Mouse (Mus musculus): ENCODE measurements at regions not wholly inside any gene's neighbourhood (a gene's known extent, or its start where the extent isn't known, plus 50 kb on each side); places are given as distances from the start of the nearest gene placed in this dataset.

- ATAC-seq (replicated peaks; ENCODE audit: poor library complexity), result peak; percentile 83
Observed at GRCm38 (mm10) chr8:116238670-116239069, 266.1 kb upstream of the Dynlrb2 start.

GRCm38 (mm10) chr8:116237561-116238100, 267.1 kb upstream of the Dynlrb2 start:
- ATAC-seq (replicated peaks; ENCODE audit: poor library complexity), result peak; percentile 29

DNA sequence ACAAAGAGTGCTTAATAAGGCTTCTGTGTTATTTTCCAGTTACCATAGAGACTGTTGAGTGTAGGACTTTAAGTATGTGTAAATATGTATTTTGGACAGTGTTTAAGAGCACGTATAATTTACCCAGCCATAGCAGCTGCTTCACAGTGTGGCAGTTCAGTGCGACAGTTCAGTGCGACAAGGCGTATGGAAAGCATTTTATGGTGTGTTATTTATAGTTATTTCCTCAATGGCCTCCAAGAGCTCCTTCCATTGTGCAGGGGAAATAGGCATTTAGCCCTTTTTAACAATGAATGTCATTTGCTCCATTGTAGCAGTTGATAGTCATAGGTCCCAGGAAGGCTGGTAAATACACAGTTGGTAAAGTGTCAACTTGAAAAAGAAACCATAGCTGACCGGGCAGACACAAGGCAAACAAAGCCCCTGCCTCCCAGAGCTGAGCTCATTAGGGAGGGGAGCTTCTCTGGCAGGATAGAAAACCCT, 275.1 kb upstream of the Dynlrb2 start:
- ATAC-seq (replicated peaks; ENCODE audit: poor library complexity), result no peak

GRCm38 (mm10) chr8:116227003-116227402, 277.8 kb upstream of the Dynlrb2 start:
- no peak for ATAC-seq (replicated peaks; ENCODE audit: poor library complexity)

DNA sequence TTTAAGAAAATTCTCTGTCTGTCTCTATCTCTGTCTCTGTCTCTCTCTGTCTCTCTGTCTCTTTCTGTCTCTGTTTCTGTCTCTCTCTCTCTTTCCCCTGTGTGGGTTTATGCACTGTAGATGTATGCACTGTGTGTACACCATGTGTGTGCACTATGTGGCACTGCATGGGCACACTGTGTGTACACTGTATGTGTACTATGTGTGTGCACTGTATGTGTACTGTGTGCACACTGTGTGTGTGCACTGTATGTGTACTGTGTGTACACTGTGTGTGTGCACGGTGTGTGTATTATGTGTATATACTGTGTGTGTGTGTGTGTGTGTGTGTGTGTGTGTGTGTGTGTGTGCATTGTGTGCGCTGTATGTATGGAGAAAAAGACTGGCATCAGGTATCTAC, 281.5 kb upstream of the Dynlrb2 start:
- ATAC-seq (replicated peaks; ENCODE audit: poor library complexity), result no peak

DNA sequence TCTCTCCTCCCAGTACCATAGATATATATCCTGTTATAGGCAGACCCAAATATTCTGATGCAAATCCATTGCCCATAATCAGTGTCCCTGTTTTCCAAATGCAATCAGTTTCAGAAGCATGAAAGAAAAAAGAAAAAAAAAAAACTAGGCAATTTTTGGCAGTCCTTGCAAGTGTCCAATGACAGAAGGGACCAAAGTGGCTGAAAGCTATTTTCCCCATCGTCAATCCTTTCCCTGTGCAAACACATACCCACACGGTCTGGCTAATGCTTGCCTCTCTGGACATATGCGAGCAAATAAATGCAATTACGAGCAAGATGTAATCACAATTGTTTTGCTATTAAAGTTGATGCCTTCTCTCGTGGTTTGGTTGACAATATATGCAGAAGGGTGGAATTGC, 288.9 kb upstream of the Dynlrb2 start:
- ATAC-seq (replicated peaks; ENCODE audit: poor library complexity), result no peak

- ATAC-seq (replicated peaks; ENCODE audit: poor library complexity), result no peak
Observed at GRCm38 (mm10) chr8:116215286-116215860, 289.4 kb upstream of the Dynlrb2 start.

- no peak for ATAC-seq (replicated peaks; ENCODE audit: poor library complexity)
Observed at GRCm38 (mm10) chr8:116203631-116204030, 301.1 kb upstream of the Dynlrb2 start.

DNA sequence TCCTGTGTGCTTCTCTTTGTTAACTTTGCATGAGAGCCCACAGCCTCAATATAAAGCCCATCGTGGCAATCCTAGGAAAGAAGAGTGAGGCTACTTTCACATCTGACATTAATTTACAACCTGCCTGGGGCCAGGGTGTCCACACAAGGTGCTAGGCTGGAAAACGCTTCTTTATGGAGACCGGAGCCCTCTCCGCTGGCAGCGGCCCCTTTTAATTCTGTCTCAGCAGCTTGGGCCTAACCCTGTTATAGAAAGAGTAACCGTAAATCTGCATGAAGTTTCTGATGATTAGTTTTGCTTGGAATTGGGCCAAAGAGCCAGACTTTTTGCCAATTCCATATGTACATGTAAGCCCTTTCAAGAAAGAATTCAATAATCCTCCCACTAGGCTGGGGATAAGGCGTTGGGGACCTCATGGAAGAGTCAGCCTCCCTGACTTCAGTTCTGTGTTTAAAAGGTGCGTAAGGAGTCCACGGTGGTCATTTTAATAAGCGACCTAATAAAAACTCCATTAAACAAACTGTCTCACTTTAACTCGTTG, 304.2 kb upstream of the Dynlrb2 start:
- no peak for ATAC-seq (replicated peaks; ENCODE audit: poor library complexity)

DNA sequence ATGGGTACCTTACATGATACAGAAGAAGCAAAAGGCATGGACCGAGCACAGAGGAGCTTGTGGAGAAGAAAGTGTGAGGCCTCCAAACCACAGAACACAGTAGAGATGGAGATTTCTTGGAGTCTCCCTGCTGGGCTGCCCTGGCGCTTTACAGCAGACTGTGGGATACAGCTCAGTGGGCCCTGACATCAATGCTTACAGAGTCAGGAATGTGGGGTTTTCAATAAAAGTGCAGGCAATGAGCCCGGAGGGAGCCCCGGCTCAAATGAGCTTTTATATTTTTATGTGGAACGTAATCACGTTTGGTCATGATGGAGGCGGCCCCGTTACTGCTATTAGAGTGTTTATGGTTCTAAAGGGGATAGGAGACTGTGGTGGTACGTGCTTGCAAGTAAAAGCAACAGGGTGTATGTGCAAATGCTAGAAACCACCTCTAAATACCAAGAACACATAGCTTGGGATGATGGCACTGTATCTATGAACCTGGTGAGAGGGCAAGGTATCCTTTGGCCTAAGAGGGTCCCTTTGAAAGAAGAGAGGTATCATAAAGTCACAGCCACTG, 308.1 kb upstream of the Dynlrb2 start:
- ATAC-seq (replicated peaks; ENCODE audit: poor library complexity), result no peak

GRCm38 (mm10) chr8:116192096-116192495, 312.7 kb upstream of the Dynlrb2 start:
- ATAC-seq (replicated peaks; ENCODE audit: poor library complexity), result no peak

- ATAC-seq (replicated peaks; ENCODE audit: poor library complexity), result no peak
Observed at GRCm38 (mm10) chr8:116185206-116185605, 319.6 kb upstream of the Dynlrb2 start.

DNA sequence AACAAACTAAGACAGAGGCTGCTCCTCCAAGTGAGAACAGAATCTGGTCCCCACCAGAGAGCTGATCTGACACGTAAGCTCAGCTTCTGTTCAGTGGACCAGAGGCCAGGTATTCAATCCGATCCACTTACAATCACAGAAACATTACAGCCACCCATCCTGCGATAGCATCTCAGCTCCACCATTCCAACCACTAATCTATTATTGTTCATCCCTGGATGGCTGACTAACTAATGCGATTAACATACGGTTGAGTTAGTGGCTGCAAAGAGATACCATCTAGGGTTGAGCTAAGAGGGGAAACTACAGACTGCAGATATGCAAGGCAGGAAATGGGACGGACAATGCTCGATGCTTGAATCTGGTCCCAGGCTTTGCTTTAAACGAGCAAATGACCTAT, 320.5 kb upstream of the Dynlrb2 start:
- no peak for ATAC-seq (replicated peaks; ENCODE audit: poor library complexity)

DNA sequence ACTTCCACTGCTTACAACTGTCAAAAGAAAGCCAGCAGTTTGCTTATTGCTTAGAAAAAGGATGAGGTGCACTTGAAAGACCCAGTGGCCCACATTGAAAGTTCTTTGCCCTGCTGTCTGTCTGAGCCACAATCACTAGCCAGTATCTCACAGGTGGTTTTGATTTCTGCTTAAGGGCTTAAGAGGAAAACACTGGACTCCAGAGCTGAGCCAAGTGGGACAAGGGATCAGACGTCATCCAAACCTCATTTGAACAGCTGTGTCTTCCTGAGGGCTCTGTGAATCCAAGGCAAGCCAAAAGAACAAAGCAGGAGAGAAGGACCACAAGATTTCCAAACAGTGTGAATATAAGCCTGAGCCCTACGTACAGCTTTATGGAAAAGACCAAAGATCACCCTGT, 326.8 kb upstream of the Dynlrb2 start:
- ATAC-seq (replicated peaks; ENCODE audit: poor library complexity), result no peak

- ATAC-seq (replicated peaks; ENCODE audit: poor library complexity), result no peak
Observed at GRCm38 (mm10) chr8:116174891-116175290, 329.9 kb upstream of the Dynlrb2 start.

DNA sequence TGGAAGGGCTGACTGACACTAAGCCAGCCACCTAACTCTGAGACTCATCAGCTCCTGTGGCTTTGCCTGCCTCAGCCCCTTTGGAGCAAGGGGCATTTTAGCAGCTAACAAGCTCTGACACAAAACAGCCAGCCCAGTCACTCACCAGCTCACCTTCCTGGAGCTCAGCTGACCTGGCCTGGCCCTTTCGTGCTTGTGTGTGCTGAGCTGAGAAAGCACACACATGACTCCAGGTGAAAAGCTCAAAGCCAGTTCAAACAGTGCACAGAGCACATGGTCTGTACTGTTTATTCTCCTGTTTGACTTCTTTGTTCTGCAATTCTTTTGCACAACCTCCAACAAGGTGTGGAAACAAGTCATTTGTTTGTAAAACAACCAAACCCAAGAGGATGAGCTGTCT, 330.8 kb upstream of the Dynlrb2 start:
- no peak for ATAC-seq (replicated peaks; ENCODE audit: poor library complexity)

GRCm38 (mm10) chr8:116167874-116168273, 336.9 kb upstream of the Dynlrb2 start:
- ATAC-seq (replicated peaks; ENCODE audit: poor library complexity), result no peak

DNA sequence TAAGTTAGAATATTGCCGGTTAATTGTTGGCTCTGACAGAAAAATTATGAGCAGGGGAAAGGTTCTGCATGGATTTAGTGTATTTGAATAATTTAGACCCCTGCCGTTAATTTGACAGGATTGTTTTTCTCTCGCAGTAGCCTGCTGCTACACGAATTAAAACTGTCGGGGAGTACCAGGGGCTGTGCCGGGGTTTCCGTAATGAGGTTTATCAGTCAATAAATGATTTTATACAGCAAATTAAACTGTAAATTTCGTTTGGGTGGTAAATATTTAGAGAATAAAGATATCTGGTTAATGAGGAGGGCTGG, 339.8 kb upstream of the Dynlrb2 start:
- no peak for ATAC-seq (replicated peaks; ENCODE audit: poor library complexity)

- ATAC-seq (replicated peaks; ENCODE audit: poor library complexity), result no peak
Observed at GRCm38 (mm10) chr8:116164190-116164988, 340.4 kb upstream of the Dynlrb2 start.

- ATAC-seq (replicated peaks; ENCODE audit: poor library complexity), result no peak
Observed at GRCm38 (mm10) chr8:116160932-116161331, 343.8 kb upstream of the Dynlrb2 start.

DNA sequence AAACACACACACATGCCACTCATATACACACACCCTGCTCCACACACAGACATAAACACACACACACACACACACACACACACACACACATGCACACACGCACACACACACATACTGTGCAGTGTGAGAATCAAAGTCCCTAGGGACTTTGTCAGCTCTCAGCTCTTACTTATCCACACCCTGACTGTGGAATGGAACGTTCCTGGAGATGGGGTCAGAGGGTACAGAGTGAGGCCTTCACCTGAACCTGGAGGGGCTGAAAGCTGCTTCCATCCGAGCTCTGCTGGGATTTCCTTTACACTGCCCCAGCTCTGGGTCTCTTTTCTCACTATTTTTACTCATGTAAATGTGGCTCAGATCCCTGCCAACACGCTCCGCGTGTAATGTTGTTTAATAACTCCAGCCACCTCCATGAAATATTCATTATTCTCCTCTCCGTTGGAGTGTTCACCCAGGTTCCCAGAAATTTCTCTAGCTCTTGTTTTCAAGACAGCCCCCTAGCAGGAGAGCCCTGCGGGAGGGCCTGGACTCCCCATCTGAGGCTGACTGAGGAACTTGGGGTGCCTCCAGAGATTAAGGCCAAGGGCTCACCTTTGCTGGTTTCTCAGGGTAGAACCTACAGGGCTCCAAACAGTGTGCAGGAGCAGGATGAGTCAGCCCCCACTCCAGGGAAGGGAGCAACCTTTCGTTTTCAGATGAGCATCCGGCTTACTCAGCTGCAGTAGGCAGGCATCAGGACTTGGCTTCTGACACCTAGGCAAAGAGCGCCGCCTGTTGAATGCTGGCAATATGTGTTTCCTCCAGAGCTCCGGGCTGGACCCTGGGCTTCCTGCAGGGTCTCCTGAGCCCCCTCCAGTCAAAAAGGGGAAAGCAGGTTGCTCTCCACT, 360.8 kb upstream of the Dynlrb2 start:
- peak; percentile 63 for ATAC-seq (replicated peaks; ENCODE audit: poor library complexity)
